In genomic region chr1:181280826-181281225, GRCm38 (mm10) we compare ENCODE assay signal across 14 mouse cellular contexts.
A peak's percentile ranks its signal among the peaks of the same experiment; 100 is the strongest.
DNase-seq lines count a peak whose midpoint lies in the region; ATAC-seq and TF ChIP-seq lines count a peak whose summit lies in the region.
"Had no signal": no experiment of that assay in that cellular context is flagged by ENCODE, and none has a peak within 500 bp of the region (broad histone marks: within the 10 kb centered on the region; RNA-seq: fewer than 3 reads in every experiment).

No protein-coding gene starts in this region.

- no peak overlapping the region for H3K27ac ChIP-seq in kidney, adult 2 months (ENCODE audit: insufficient read depth, low read depth, low read length)
- no peak overlapping the region for H3K27ac ChIP-seq in ES-Bruce4 (ENCODE audit: insufficient read depth, low read length)
- H3K27ac ChIP-seq in liver, embryonic 14.5 days = no peak overlapping the region
- H3K27ac ChIP-seq in midbrain, embryonic 15.5 days = no peak overlapping the region
- H3K27ac ChIP-seq: limb, embryonic 15.5 days; neural tube, embryonic 15.5 days had no signal

- H3K4me3 ChIP-seq in kidney, adult 2 months (ENCODE audit: insufficient read depth, low read depth, low read length) = no peak overlapping the region
- H3K4me3 ChIP-seq in ES-Bruce4 (ENCODE audit: low read depth, low read length) = no peak overlapping the region
- H3K4me3 ChIP-seq in liver, embryonic 14.5 days (ENCODE audit: insufficient read depth in 1 of 2, low read depth in 2 of 2, low read length in 2 of 2) = no peak overlapping the region
- H3K4me3 ChIP-seq in midbrain, embryonic 15.5 days = no peak overlapping the region
- H3K4me3 ChIP-seq: heart, embryonic 12.5 days; limb, embryonic 15.5 days; neural tube, embryonic 15.5 days had no signal

- WGBS in kidney, adult 2 months = 91% methylated on average over 5 of the region's 5 CpGs
- WGBS in liver, embryonic 14.5 days (ENCODE audit: insufficient replicate concordance) = 62% methylated on average over 5 of the region's 5 CpGs
- WGBS in midbrain, embryonic 15.5 days = 81% methylated on average over 5 of the region's 5 CpGs

- H3K27me3 ChIP-seq in kidney, adult 2 months (replicated peaks; ENCODE audit: control insufficient read depth, insufficient read depth, low read length) = no peaks in the 10 kb centered on the region
- no peaks in the 10 kb centered on the region for H3K27me3 ChIP-seq in ES-Bruce4 (ENCODE audit: control insufficient read depth, insufficient read depth, low read length, poor library complexity, severe bottlenecking)
- no peaks in the 10 kb centered on the region; the same call in none of the 2 replicates for H3K27me3 ChIP-seq in liver, embryonic 14.5 days (ENCODE audit: control insufficient read depth, insufficient read depth, low read length)
- H3K27me3 ChIP-seq in midbrain, embryonic 15.5 days (replicated peaks) = no peaks in the 10 kb centered on the region
- H3K27me3 ChIP-seq: heart, embryonic 12.5 days; limb, embryonic 15.5 days; neural tube, embryonic 15.5 days had no signal

- no peak for ATAC-seq in liver, embryonic 14.5 days (ENCODE audit: insufficient read depth)
- ATAC-seq in midbrain, embryonic 15.5 days (replicated peaks) = no peak
- no peak for ATAC-seq in frontal cortex, adult (ENCODE audit: low TSS enrichment)
- ATAC-seq: forebrain, embryonic 16.5 days had no signal

- TF ChIP-seq EP300 in ES-Bruce4 (IDR thresholded peaks at IDR 0.05; ENCODE audit: insufficient read depth, low read depth, low read length) = no peak
- TF ChIP-seq EP300 in liver, embryonic 14.5 days (IDR thresholded peaks at IDR 0.05; ENCODE audit: low read depth) = no peak

- no peak for TF ChIP-seq POLR2A in kidney, adult 2 months (IDR thresholded peaks at IDR 0.05; ENCODE audit: low read depth, low read length)
- no peak for TF ChIP-seq POLR2A in ES-Bruce4 (IDR thresholded peaks at IDR 0.05; ENCODE audit: insufficient read depth, low read length)

- no peak overlapping the region for H3K4me2 ChIP-seq in liver, embryonic 14.5 days (ENCODE audit: low read depth)
- no peak overlapping the region for H3K4me2 ChIP-seq in midbrain, embryonic 15.5 days
- H3K4me2 ChIP-seq: heart, embryonic 12.5 days; limb, embryonic 15.5 days; neural tube, embryonic 15.5 days had no signal

- no peaks in the 10 kb centered on the region for H3K36me3 ChIP-seq in kidney, adult 2 months (ENCODE audit: control insufficient read depth, insufficient read depth, low read length)
- H3K36me3 ChIP-seq in ES-Bruce4 (ENCODE audit: control insufficient read depth, insufficient read depth, low read length, poor library complexity, severe bottlenecking) = no peaks in the 10 kb centered on the region
- no peaks in the 10 kb centered on the region for H3K36me3 ChIP-seq in liver, embryonic 14.5 days (replicated peaks; ENCODE audit: control insufficient read depth, insufficient read depth, low read depth)
- H3K36me3 ChIP-seq in midbrain, embryonic 15.5 days (replicated peaks) = no peaks in the 10 kb centered on the region
- H3K36me3 ChIP-seq: heart, embryonic 12.5 days; limb, embryonic 15.5 days; neural tube, embryonic 15.5 days had no signal

- DNase-seq in kidney, adult 2 months = no peak
- no peak for DNase-seq in kidney, adult 9 months
- DNase-seq in A20 (ENCODE audit: low read depth, low spot score) = peak; percentile 39
- DNase-seq in liver, embryonic 14.5 days (ENCODE audit: low read depth in 3 of 3, low spot score in 3 of 3) = no peak
- DNase-seq: adrenal gland, postnatal 14 days; cerebellum, adult 11-12 months; gastrocnemius, postnatal 10 days had no signal

- TF ChIP-seq CTCF in kidney, adult 2 months (conservative IDR thresholded peaks at IDR 0.05; ENCODE audit: insufficient read depth, insufficient read length, low read depth, low read length) = peak; percentile 19; the same call in 1 of the 2 replicates
- peak; percentile 34 for TF ChIP-seq CTCF in ES-Bruce4 (IDR thresholded peaks at IDR 0.05; ENCODE audit: low read depth, low read length)
- peak; percentile 71 for TF ChIP-seq CTCF in liver, embryonic 14.5 days (IDR thresholded peaks at IDR 0.05; ENCODE audit: low read depth)

- no peaks in the 10 kb centered on the region for H3K4me1 ChIP-seq in kidney, adult 2 months (ENCODE audit: control insufficient read depth, insufficient read depth, low read length)
- no peaks in the 10 kb centered on the region for H3K4me1 ChIP-seq in ES-Bruce4 (ENCODE audit: control insufficient read depth, insufficient read depth, low read length)
- H3K4me1 ChIP-seq in liver, embryonic 14.5 days (replicated peaks; ENCODE audit: control insufficient read depth in 2 of 2, insufficient read depth in 2 of 2, low read length in 1 of 2) = no peaks in the 10 kb centered on the region
- no peaks in the 10 kb centered on the region for H3K4me1 ChIP-seq in midbrain, embryonic 15.5 days
- H3K4me1 ChIP-seq: heart, embryonic 12.5 days; neural tube, embryonic 15.5 days had no signal

- H3K9me3 ChIP-seq in ES-Bruce4 (replicated peaks; ENCODE audit: control insufficient read depth, insufficient read depth, low read length, poor library complexity, severe bottlenecking) = no peaks in the 10 kb centered on the region
- H3K9me3 ChIP-seq in liver, embryonic 14.5 days (ENCODE audit: control insufficient read depth, low read length) = no peaks in the 10 kb centered on the region
- H3K9me3 ChIP-seq in midbrain, embryonic 15.5 days = no peaks in the 10 kb centered on the region
- H3K9me3 ChIP-seq: heart, embryonic 12.5 days; limb, embryonic 15.5 days; neural tube, embryonic 15.5 days had no signal

- H3K9ac ChIP-seq in ES-Bruce4 (ENCODE audit: low read depth, poor library complexity, severe bottlenecking) = no peak overlapping the region
- no peak overlapping the region for H3K9ac ChIP-seq in liver, embryonic 14.5 days (replicated peaks)
- no peak overlapping the region for H3K9ac ChIP-seq in midbrain, embryonic 15.5 days
- H3K9ac ChIP-seq: heart, embryonic 12.5 days; limb, embryonic 15.5 days; neural tube, embryonic 15.5 days had no signal

Comparison
In these comparisons a context has a peak if more than half of its experiments do, and no peak if none do; other contexts are left out.
1. CTCF ChIP-seq: peak in every context shown above with its lines; median percentile 71 in liver, embryonic 14.5 days; 34 in ES-Bruce4; 19 in kidney, adult 2 months.